Mouse (Mus musculus): ENCODE data around the gene Tulp4.
"Not testable (repeated sequence)": the region's sequence is repeated elsewhere in the genome, so short reads cannot be mapped to it uniquely, and the experiment has no call there.

Tulp4 gene

GRCm38 (mm10) chr17:6279205-6279604, 173.0 kb downstream of the Tulp4 start:
- peak in 1 of 2 experiments; percentile 61 for DNase-seq (ENCODE audit: low spot score in 2 of 2)

GRCm38 (mm10) chr17:6279772-6280171, 173.5 kb downstream of the Tulp4 start:
- not testable (repeated sequence) for DNase-seq (ENCODE audit: low spot score in 2 of 2)

GRCm38 (mm10) chr17:6280513-6280912, 174.3 kb downstream of the Tulp4 start:
- DNase-seq (ENCODE audit: low spot score in 2 of 2), result not testable (repeated sequence)

DNA sequence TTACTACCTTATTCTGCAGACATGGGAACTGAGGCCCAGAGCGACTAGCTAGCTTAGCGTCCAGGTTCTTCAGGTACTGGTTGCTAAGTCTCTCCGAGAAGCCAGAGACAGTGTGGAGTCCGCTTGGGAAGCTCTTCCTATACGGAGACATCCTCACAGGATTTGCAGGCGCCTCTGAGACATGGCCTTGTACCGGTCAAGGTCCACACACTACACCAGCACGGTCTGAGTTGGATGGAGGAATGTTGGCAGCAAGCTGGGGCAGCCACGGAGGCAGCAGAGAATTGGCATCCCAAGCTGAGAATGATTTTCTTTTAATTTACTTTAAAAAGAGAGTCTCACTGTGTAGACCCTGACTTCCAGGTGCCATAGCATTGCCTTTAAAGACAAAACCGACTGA, 176.9 kb downstream of the Tulp4 start:
- DNase-seq (ENCODE audit: low spot score in 2 of 2), result not testable (repeated sequence)

DNA sequence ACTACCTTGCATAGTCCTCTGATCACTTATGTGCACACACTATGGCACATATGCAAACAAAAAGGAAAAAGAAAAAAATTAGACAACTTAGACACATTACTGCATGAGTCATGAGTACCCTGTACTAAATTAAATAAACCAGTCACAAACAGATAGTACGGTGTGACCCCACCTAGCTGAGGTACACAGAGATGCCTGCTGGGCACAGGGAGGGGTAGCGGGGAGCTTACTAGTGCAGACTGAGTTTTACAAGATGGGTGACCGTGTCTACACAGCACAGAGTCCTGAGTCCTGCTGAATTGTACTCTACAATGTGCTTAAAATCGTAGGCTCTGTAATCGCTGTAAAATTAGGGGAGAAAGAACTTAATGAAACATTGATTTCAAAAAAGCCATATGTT, 179.9 kb downstream of the Tulp4 start:
- not testable (repeated sequence) for DNase-seq (ENCODE audit: low spot score in 2 of 2)

DNA sequence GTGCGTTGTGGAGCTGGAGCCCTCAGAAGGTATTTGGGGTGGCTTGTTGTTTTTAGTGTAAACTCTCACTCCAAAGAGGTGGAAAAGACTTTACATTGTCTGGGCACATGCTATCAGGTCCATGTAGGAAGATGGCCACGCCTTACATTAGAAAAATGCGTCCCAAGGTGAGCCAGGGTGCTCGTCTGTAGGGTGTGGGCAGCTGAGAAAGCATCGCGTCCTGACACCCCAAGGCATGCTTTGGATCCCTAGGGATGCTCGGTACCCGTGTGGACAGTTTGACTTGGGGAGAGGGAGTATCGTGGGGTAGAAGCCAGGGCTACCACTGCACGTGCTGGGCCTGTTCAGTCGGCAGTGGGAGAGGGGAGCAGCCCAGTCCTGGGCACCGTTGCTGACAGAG, 182.8 kb downstream of the Tulp4 start:
- not testable (repeated sequence) for DNase-seq (ENCODE audit: low spot score in 2 of 2)

DNA sequence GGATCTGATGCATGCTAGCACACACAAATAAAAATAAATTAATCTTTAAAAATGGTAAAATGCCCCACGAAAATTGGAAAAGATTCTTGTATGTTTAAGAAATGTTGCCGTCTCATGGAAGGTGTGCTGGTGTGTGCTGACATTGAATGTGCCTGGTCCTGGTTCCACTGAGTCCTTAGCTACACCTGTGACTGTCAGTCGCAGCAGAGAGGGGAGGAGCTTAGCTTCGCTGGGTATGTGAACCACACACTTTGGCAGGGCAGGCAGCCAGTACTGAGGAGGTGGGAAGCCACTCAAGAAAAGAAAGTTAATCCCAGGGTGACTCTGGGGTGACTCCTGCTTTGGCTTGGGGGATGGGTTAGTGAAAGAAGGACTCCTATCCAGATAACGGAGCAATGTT, 187.6 kb downstream of the Tulp4 start:
- not testable (repeated sequence) for DNase-seq (ENCODE audit: low spot score in 2 of 2)

- DNase-seq (ENCODE audit: low spot score in 2 of 2), result not testable (repeated sequence)
These were observed 191.0 kb downstream of the Tulp4 start for GRCm38 (mm10) chr17:6297060-6297795.

GRCm38 (mm10) chr17:6300190-6300863, 194.1 kb downstream of the Tulp4 start:
- not testable (repeated sequence) for DNase-seq (ENCODE audit: low spot score in 2 of 2)

All from urinary bladder, postnatal 4 days (tissue).